Mouse (Mus musculus): ENCODE measurements around the gene Lmna. TPM values are rescaled to one million over a fixed set of nuclear protein-coding genes. Genes with fewer than 3 reads are reported as not detected.

The Lmna gene
- polyA plus RNA-seq, 1 experiment from 2014 or later: 96.7 TPM

DNA sequence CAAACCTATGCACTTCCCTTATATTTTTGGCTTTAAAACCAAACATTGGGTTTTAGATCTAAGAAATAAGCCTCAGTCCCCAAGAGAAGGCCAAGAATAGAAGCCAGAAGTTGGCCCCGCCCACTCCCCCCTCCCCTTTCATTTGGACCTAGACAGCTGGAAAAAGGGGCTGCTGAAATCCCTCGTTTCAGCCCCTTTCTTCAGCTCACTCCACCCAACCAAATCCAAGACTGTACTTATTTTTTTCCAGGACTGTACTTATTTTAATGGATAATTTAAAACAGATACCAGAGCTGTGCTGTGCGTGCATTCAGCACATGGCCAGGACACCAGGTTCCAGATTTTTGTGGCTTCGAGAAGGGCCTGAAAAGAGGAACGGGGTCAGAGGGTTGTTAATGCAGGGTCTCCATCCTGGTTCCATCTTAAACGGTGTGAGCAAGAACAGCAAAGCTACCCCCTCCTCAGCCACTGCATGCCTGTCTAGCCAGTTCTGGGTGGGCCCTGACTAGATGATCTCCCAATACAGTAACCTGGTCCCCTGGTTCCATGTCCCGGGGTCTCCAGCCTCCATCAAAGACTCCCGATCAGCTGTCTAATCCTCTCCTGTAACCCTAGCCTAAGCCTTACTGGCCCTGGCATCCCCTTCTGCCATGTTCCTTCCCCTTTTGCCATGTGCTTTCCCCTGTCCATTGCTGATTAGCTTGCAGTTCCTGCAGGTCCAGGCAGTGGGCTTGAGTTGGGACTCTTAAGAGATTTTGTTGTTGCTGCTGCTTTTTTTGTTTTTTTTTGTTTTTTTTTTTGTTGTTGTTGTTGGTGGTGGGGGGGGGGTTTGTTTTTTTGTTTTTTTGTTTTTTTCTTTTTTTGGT, 5.6 kb downstream of the Lmna start:
- WGBS (ENCODE audit: missing documents): 32% methylated on average over 7 of the region's 8 CpGs
- H3K4me3 ChIP-seq (ENCODE audit: inconsistent target): no peak overlapping the region
- H3K36me3 ChIP-seq (ENCODE audit: inconsistent target): no peaks in the 10 kb centered on the region
- peak overlapping the region; percentile 82 for H3K27ac ChIP-seq
- peaks cover 37% of the 10 kb centered on the region for H3K79me2 ChIP-seq (ENCODE audit: inconsistent target)

DNA sequence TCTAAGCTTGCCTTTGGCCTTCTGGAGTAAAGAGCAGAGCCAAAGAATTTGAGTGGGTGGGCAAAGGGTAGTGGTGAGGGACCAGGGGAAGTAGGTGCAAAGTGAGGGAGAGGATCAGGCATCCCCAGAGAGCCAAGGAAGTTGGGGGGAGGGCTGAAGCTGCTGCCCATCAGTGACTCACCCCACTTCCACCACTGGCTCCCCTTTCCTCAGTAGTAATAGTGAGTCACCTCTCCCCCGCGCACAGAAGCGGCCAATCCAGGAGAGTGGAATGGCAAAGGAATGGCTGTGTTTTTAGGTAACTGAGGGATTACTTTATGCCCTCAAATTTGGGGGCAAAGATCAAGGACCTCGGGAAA, 6.3 kb downstream of the Lmna start:
- 0% methylated on average over 4 of the region's 4 CpGs for WGBS (ENCODE audit: missing documents)
- Histone ChIP-seq H3K36me3 (ENCODE audit: inconsistent target) (no peaks in the 10 kb centered on the region), H3K27ac (peak overlapping the region; percentile 82), H3K4me3 (ENCODE audit: inconsistent target) (no peak overlapping the region; the same call in 1 of the 2 replicates), H3K79me2 (ENCODE audit: inconsistent target) (peaks cover 43% of the 10 kb centered on the region)

DNA sequence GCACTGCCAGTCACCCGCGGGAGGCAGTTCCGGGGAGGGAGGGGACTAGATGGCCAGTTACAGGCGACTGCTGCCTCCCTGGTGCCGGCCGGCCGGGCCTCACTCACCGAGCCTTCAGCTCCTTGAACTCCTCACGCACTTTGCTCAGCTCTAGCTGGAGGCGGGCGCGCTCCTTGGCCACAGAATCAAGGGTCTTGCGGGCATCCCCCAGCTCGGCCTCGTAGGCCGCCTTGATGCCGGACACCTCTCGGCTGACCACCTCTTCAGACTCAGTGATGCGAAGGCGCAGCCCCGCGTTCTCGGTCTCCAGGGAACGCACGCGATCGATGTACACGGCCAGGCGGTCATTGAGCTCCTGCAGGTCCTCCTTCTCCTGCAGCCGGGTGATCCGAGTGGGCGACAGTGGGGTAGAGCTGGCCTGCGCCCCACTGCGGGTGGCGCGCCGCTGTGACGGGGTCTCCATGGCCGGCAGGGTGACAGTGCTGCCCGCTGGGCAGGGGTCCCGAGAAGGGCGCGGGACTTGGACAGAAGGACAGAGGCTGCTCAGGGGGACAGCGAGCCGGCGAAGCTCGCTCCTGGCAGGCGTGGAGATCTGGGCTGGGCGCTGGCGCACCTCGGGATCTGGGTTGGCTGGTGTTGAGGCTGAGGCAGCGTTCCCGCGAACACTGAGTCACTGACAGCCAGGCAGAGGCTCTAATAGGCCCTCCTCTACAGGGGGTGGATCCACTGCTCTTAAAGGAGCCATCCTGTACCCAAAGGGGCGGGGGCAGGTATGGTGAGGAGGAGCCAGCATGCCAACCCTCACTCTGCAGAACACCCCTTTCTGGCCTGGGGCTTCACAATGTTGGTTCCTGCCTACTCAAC, 6.9 kb downstream of the Lmna start:
- 2% methylated on average over 54 of the region's 55 CpGs for WGBS (ENCODE audit: missing documents)
- peak overlapping the region; percentile 82 for H3K27ac ChIP-seq
- H3K79me2 ChIP-seq (ENCODE audit: inconsistent target): peaks cover 50% of the 10 kb centered on the region
- H3K4me3 ChIP-seq (ENCODE audit: inconsistent target): peak overlapping the region; percentile 79
- H3K36me3 ChIP-seq (ENCODE audit: inconsistent target): no peaks in the 10 kb centered on the region

DNA sequence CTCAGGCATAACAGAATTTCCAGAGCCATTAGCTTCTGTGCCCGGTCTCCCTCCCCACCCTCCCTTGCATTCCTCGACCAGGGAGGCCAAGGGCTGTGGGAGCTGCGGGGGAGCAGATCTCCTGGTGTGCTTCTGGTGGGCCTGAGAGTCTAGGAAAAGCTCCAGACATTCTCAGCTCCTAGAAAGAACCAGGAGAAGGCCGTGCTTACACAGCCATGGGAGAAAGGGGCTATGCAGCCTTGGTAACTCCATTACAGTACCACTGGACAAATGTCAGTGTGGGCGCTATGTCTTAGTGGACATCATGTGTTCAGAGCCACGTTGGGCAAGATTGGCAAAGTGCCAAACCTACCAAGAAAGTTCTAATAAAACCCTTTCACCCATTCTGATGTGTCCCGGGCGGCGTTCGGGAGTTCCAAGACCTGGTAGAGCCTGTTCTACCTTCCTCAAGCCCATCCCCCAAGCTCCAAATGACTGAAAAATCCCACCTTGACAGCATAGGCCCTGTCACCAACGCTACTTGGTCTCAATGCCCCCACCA, 7.7 kb downstream of the Lmna start:
- WGBS (ENCODE audit: missing documents): 79% methylated on average over 10 of the region's 11 CpGs

DNA sequence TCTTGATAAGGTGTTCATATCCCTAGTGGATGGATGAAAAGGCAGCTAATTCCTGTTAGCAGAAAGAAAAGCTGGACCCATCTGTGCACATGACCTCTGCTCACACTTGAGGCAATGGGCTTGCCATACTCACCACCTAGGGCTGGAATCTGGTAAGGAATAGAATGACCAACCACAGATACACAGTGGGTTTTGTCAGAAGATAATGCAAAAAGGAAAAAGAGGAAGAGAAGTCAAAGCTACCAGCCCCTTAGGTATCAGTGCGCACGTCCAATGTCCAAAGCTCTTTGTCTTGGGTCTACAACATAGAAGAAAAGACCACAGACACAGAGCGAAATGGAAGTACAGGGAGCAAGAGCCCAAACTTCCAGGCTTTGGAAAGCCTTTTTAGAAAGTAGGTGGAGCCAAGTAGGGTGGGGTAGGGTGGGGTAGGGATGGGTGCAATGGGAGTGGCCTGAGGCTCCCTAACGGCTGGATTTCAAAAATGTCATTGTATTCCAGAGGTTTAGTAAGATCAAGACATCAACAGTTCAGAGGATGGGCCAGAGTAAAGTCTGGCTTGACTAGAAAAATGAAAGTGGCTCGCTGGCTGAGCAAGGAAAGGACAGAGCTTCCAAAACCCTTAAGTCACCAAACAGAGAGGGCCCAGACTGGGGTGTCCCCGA, 8.3 kb downstream of the Lmna start:
- peaks cover 63% of the 10 kb centered on the region for H3K79me2 ChIP-seq (ENCODE audit: inconsistent target)
- H3K36me3 ChIP-seq (ENCODE audit: inconsistent target): no peaks in the 10 kb centered on the region
- H3K4me3 ChIP-seq (ENCODE audit: inconsistent target): peak overlapping the region; percentile 79
- H3K27ac ChIP-seq: peak overlapping the region; percentile 82
- 64% methylated on average over 6 of the region's 6 CpGs for WGBS (ENCODE audit: missing documents)

More for the DNA sequence above, 7.7 kb downstream of the Lmna start:
- Histone ChIP-seq H3K36me3 (ENCODE audit: inconsistent target) (no peaks in the 10 kb centered on the region), H3K79me2 (ENCODE audit: inconsistent target) (peaks cover 57% of the 10 kb centered on the region), H3K4me3 (ENCODE audit: inconsistent target) (peak overlapping the region; percentile 79), H3K27ac (peak overlapping the region; percentile 82)

DNA sequence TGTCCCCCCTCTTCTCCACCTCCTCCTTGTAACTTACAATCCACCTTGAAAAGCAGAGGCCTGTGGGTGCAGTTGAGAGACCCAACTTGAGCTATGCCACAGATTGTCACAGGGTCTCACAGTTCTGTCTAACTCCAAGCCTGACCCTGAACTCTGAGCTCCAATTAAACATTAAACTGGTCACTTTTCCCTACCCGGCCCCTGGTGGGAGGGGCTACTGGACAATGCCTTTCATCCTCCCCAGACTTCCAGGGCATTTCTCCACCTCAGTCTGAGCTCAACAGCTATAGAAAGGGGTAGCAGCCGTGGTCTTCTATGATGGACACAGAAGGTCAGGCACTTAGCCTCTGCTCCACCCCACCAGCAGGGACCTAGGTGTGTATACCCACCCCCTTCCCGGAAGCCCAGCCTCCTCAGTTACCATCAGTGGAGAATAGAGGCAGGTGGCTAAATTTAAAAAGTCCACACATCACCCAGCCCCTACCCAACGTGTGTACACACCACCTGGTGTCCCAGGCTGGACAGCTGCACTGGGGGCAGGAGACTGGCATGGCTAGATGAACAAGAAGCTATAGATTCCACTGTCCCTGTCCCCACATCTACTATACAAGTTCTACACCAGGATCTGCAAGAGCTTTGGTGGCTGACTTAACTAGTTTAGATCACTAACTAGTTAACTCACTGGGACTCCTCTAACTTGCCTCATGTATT, 8.9 kb downstream of the Lmna start:
- WGBS (ENCODE audit: missing documents): 78% methylated on average over 4 of the region's 4 CpGs
- Histone ChIP-seq H3K36me3 (ENCODE audit: inconsistent target) (no peaks in the 10 kb centered on the region), H3K79me2 (ENCODE audit: inconsistent target) (peaks cover 70% of the 10 kb centered on the region), H3K27ac (peak overlapping the region; percentile 82; the same call in 1 of the 2 replicates), H3K4me3 (ENCODE audit: inconsistent target) (peak overlapping the region; percentile 79)

DNA sequence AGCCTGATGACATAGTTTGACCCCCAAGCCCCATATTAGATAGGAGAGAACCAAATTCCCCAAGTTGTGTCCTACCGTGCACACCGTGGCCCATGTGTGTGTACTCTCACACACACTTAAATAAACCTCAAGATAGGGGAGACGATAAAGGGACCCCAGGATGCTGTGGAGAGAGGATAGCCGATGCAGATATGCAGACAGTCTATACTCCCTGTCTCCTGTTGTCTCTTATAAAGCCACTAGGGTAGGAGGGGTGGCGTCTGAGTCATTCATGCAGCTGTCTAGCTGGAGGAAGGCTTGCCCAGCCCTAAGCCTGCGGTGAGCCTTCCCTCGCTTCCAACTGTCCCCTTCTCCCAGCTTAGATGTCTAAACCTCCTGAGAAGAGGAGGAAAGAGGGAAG, 9.7 kb downstream of the Lmna start:
- peaks cover 77% of the 10 kb centered on the region for H3K79me2 ChIP-seq (ENCODE audit: inconsistent target)
- no peaks in the 10 kb centered on the region for H3K36me3 ChIP-seq (ENCODE audit: inconsistent target)
- WGBS (ENCODE audit: missing documents): 70% methylated on average over 5 of the region's 7 CpGs
- H3K27ac ChIP-seq: no peak overlapping the region
- no peak overlapping the region for H3K4me3 ChIP-seq (ENCODE audit: inconsistent target)

DNA sequence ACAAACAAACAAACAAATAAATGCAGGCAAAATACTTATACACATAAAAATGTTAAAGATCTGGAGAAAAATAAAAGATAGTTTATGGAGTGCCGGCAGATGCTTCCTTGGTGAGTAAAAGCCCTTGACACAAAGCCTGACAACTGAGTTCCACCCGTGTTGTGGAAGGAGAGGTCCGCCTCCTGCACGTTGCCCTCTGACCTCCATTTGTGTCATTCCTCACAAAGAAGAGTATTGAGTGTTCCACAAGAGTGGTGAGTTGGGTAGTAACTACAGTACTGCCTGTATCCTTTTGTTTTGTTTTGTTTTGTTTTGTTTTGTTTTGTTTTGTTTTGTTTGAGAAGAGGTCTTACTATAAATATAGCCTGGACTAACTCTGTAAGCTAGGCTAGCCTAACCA, 10.2 kb downstream of the Lmna start:
- Histone ChIP-seq H3K27ac (no peak overlapping the region), H3K36me3 (ENCODE audit: inconsistent target) (no peaks in the 10 kb centered on the region), H3K79me2 (ENCODE audit: inconsistent target) (peaks cover 82% of the 10 kb centered on the region), H3K4me3 (ENCODE audit: inconsistent target) (no peak overlapping the region)
- WGBS (ENCODE audit: missing documents): 91% methylated on average over 4 of the region's 4 CpGs

DNA sequence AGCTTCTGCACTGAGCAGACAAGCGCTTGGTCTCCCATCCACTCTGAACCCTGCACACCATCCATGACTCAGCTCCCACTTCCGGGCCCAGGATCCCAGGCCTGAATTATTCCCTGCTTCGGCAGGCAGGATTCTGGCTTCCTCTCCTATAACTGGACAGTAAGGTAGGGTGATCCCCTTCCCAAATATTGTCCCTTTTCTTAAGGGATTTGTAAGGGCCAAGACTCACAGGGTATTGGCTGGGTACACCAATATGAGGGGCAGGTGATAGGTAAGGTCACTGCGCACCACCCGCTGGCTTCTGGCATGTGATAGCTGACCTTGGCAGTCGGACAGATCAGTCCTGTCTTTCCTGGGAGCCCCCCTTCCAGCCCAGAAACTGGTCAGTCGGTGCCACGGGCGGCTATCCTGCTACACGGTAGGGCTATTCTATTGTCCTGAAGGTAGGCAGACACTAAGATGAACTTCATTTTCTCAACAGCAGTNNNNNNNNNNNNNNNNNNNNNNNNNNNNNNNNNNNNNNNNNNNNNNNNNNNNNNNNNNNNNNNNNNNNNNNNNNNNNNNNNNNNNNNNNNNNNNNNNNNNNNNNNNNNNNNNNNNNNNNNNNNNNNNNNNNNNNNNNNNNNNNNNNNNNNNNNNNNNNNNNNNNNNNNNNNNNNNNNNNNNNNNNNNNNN, 13.9 kb downstream of the Lmna start:
- 92% methylated on average over 10 of the region's 10 CpGs for WGBS (ENCODE audit: missing documents)
- peak overlapping the region; percentile 87 for H3K27ac ChIP-seq
- no peak overlapping the region for H3K4me3 ChIP-seq (ENCODE audit: inconsistent target)

DNA sequence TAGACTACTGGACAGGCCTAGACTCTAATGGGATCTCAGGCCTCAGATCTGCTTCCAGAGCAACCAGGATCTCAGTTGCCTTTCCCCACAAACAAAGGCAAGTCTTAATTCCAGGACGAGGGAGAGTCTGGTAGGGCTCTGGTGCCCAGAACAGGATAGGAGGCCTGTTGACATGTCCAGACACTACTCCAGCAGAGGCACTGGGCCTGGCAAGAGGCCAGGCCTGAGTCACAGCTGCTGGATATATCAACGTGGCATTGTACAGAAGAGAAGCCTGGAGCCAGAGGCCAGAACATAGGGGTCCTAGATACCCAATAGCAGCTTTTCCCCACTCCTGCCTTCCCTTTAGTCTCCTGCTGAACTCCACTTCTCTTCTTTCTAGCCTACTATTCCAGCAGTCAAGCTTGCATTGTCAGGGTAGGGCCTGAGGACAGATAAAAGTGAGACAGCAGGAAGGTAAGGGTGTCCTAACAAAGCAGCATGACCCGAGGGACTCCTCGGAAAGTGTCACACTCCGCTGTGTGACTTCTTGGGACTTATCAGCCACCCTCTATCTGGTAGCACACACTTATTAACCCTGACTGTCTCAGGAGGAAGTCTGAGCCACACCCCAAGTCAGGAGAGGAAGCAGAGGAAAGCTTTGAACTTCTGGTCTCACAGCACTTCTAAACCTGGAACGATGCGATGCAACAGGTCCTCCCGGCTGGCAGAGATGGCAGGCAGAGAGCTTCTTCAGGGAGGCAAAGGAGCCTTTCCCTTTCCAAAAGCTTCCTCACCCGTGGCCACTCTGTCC, 14.7 kb downstream of the Lmna start:
- WGBS (ENCODE audit: missing documents): 56% methylated on average over 9 of the region's 9 CpGs
- Histone ChIP-seq H3K36me3 (ENCODE audit: inconsistent target) (no peaks in the 10 kb centered on the region), H3K79me2 (ENCODE audit: inconsistent target) (peaks cover 90% of the 10 kb centered on the region), H3K27ac (peak overlapping the region; percentile 87), H3K4me3 (ENCODE audit: inconsistent target) (no peak overlapping the region)

More for the DNA sequence above, 13.9 kb downstream of the Lmna start:
- no peaks in the 10 kb centered on the region for H3K36me3 ChIP-seq (ENCODE audit: inconsistent target)
- peaks cover 90% of the 10 kb centered on the region for H3K79me2 ChIP-seq (ENCODE audit: inconsistent target)

DNA sequence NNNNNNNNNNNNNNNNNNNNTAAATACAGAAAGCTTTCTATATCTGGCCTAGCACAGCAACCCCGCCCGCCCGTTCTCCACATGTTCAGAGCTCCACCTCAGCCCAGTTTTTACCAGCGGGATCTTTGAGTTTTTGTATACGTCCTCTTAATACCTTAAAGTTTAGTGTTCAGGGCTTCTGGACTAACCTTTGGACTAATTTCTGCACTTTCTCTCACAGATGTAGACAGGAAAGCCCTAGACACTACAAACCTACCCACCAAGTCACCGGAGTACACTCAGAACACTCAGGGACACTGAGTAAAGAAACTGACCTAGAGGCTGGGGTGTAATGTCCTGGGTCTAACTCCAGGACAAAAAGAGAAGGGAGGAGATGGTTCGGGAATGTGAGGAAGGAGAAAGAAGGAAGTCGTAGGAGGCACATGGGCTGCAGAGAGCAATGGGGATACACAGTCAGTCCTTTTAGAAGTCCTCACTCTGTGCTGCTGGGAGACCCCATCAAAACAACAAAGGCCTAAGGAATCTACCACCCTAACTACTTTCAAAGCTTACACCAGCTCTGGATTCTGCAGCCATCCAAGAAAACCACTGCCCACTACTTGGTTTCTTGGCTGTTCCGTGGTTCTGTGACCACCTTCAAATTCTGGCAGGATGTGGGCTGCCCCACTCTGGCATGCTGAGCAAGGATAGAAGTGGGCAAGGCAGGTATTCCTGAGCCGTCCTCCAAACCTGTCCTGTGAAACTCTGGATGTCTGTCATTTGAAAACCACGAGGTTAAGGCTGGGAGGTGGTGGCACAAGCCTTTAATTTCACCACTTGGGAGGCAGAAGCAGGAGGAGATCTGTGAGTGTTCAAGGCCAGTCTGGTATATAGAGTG, 15.8 kb downstream of the Lmna start:
- Histone ChIP-seq H3K4me3 (ENCODE audit: inconsistent target) (no peak overlapping the region), H3K79me2 (ENCODE audit: inconsistent target) (peaks cover 90% of the 10 kb centered on the region), H3K27ac (peak overlapping the region; percentile 87), H3K36me3 (ENCODE audit: inconsistent target) (no peaks in the 10 kb centered on the region)
- 66% methylated on average over 11 of the region's 11 CpGs for WGBS (ENCODE audit: missing documents)

DNA sequence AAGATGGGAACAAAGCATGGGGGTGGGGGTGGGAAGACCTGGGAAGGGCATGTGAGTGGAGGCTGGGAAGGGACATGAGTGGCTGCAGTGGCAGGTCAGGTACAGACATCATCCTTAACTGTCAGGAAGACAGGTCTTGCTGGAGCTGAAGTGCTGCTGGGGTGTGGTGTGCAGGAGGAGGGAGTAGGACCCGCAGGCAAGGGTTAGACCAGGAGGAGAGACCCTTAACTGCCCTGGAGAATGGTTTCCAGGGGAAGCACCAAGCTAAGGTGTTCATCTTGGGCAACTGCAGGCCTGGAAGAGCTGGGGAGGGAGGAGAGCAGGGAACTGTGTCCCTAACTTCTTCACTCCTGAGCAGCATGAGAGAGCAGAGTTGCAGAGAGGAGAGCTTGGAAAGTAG, 22.4 kb downstream of the Lmna start:
- Histone ChIP-seq H3K79me2 (ENCODE audit: inconsistent target) (peaks cover 40% of the 10 kb centered on the region), H3K36me3 (ENCODE audit: inconsistent target) (peaks cover 50% of the 10 kb centered on the region), H3K27ac (no peak overlapping the region), H3K4me3 (ENCODE audit: inconsistent target) (no peak overlapping the region)
- WGBS (ENCODE audit: missing documents): 100% methylated on average over 1 of the region's 1 CpGs

Measured in macrophage (primary cell).